Mouse (Mus musculus) hindbrain, embryonic 16.5 days (tissue): ENCODE measurements around the gene Canx. TPM values are rescaled to one million over a fixed set of nuclear protein-coding genes. Genes with fewer than 3 reads are reported as not detected.
"Not testable (repeated sequence)": the region's sequence is repeated elsewhere in the genome, so short reads cannot be mapped to it uniquely, and the experiment has no call there.

Source experiments
- ATAC-seq: fragments of 200-750 bp; cut with Nextera tagmentation; 2 replicates; pipeline ENCODE4 v1.8.0; 2017; ENCODE audit warnings: moderate TSS enrichment, moderate library complexity
- H3K27ac ChIP-seq: fragments of 300-500 bp; sonication (generic); 2 replicates; pipeline ENCODE4 v1.5.1; 2014; ENCODE audit warnings: low read depth, mild to moderate bottlenecking, control low read depth, low read length, moderate library complexity
- H3K27me3 ChIP-seq: fragments of 300-500 bp; sonication (generic); replicated peaks from 2 replicates; pipeline ENCODE4 v1.6.1; 2014; ENCODE audit warnings: low read length; ENCODE audit not compliant: control insufficient read depth, insufficient read depth
- H3K36me3 ChIP-seq: fragments of 300-500 bp; sonication (generic); 2 replicates; pipeline ENCODE4 v1.6.1; 2014; ENCODE audit warnings: mild to moderate bottlenecking, low read length, moderate library complexity, mixed read lengths; ENCODE audit not compliant: control insufficient read depth, insufficient read depth
- H3K4me1 ChIP-seq: fragments of 300-500 bp; sonication (generic); 2 replicates; pipeline ENCODE4 v1.6.1; 2014; ENCODE audit warnings: low read depth, low read length; ENCODE audit not compliant: control insufficient read depth, insufficient read depth
- H3K4me2 ChIP-seq: fragments of 300-500 bp; sonication (generic); 2 replicates; pipeline ENCODE4 v1.6.1; 2014; ENCODE audit warnings: mild to moderate bottlenecking, low read length, control low read depth, moderate library complexity
- H3K4me3 ChIP-seq: fragments of 300-500 bp; sonication (generic); 2 replicates; pipeline ENCODE4 v1.5.1; 2014; ENCODE audit warnings: mild to moderate bottlenecking, low read length, control low read depth, moderate library complexity
- H3K9ac ChIP-seq: fragments of 300-500 bp; sonication (generic); 2 replicates; pipeline ENCODE4 v1.6.1; 2014; ENCODE audit warnings: low read depth, mild to moderate bottlenecking, control low read depth, low read length, moderate library complexity
- H3K9me3 ChIP-seq: fragments of 300-500 bp; sonication (generic); 2 replicates; pipeline ENCODE4 v1.6.1; 2014; ENCODE audit warnings: mild to moderate bottlenecking, low read length, moderate library complexity; ENCODE audit not compliant: control insufficient read depth
- WGBS: fragments of 180-500 bp; shearing (Covaris S2); extraction: QIAGEN DNeasy Blood & Tissue Kit; methylation state at CpG from one replicate; pipeline ENCODE4 v1.1.7; 2014; 5-methylcytosine and 5-hydroxymethylcytosine counted together
- polyA plus RNA-seq: library from polyadenylated mRNA; unstranded; fragments of >200 nt; fragmentation: Nextera tagmentation; extraction: Ambion mirVana; gene quantifications from 2 replicates; pipeline ENCODE4 v1.2.1, GENCODE M21; 2015

The Canx gene
- polyA plus RNA-seq, 1 experiment from 2014 or later = 304 TPM

DNA sequence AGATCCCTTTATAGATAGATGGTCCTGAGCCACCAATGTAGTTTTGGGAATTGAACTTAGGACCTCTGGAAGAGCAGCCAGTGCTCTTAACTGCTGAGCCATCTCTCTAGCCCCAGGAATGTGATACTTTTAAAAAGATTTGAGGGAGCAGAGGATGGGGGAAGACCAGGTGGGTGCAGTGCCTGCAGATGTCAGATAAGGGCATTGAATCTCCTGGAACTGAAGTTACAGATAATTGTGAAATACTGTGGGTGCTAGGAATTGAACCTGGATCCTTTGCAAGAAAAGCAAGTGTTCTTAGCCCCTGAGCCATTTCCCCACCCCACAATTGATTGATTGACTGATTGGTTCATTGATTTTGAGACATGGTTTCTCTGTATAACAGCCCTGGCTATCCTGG, 39.8 kb upstream of the Canx start:
- no peak overlapping the region for H3K4me3 ChIP-seq
- H3K9me3 ChIP-seq = no peaks in the 10 kb centered on the region
- H3K4me2 ChIP-seq = no peak overlapping the region
- H3K9ac ChIP-seq = no peak overlapping the region
- H3K27ac ChIP-seq = no peak overlapping the region
- no peaks in the 10 kb centered on the region for H3K27me3 ChIP-seq
- no peaks in the 10 kb centered on the region for H3K36me3 ChIP-seq
- no peak for ATAC-seq
- H3K4me1 ChIP-seq = no peaks in the 10 kb centered on the region

GRCm38 (mm10) chr11:50364548-50364947, 39.1 kb upstream of the Canx start:
- H3K27ac ChIP-seq = no peak overlapping the region
- no peaks in the 10 kb centered on the region for H3K4me1 ChIP-seq
- H3K4me3 ChIP-seq = no peak overlapping the region
- no peak overlapping the region for H3K9ac ChIP-seq
- H3K4me2 ChIP-seq = no peak overlapping the region
- no peaks in the 10 kb centered on the region for H3K9me3 ChIP-seq
- WGBS = 11% methylated on average over 4 of the region's 4 CpGs
- no peaks in the 10 kb centered on the region for H3K36me3 ChIP-seq
- H3K27me3 ChIP-seq = no peaks in the 10 kb centered on the region
- ATAC-seq = peak; percentile 76

GRCm38 (mm10) chr11:50361282-50361681, 35.8 kb upstream of the Canx start:
- H3K27me3 ChIP-seq, H3K9me3 ChIP-seq, H3K9ac ChIP-seq, H3K36me3 ChIP-seq, H3K4me3 ChIP-seq, H3K4me2 ChIP-seq, H3K4me1 ChIP-seq, ATAC-seq, H3K27ac ChIP-seq: not testable (repeated sequence)
- 96% methylated on average over 1 of the region's 1 CpGs for WGBS

DNA sequence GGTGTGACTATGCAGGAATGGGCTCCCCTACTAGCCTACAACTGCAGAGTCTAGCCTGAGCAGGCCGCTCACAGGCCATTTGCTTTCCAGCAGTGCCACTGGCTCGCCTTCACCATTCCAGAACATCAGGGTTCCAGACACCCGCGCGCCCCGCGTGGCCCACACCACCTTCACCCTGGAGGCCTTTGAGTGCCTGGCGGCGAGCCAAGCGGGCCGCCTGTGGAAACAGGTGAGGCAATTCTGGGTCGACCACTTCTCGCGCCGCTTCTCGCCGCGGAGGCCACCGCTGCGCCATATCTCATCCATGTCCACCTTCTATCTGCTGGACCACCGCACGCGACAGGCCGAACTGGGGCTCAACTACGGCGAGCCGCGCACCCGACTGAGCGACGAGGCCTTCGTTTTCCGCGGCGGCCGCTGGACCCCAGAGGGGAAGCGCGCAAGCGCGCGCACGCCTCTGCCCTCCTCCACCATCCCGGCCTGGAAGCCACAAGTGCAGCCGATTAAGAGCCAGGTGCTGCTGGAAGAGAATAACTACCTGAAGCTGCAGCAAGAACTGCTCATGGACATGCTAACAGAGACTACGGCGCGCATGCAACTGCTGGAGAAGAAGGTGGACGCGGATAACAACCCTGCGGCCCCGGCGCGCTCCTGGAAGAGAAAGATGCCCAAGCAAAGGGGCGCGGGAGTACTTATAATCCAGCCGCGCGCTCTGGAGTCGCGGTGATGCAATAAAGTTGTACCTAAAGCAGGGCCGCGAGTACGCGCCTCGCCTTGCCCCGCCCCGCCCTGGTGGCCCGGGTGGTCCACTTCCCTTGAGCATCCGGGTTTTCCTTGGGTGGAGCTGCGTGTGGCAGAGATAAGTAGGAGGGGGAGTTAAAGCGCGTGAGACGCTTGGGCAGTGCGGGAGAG, 33.7 kb upstream of the Canx start:
- peak overlapping the region; percentile 51 for H3K4me3 ChIP-seq
- H3K9ac ChIP-seq = peak overlapping the region; percentile 84
- ATAC-seq = peak; percentile 83
- no peaks in the 10 kb centered on the region for H3K36me3 ChIP-seq
- 1% methylated on average over 70 of the region's 74 CpGs for WGBS
- no peaks in the 10 kb centered on the region for H3K27me3 ChIP-seq
- H3K4me1 ChIP-seq = peaks cover 3% of the 10 kb centered on the region; the same call in 1 of the 2 replicates
- peak overlapping the region; percentile 89 for H3K4me2 ChIP-seq
- H3K27ac ChIP-seq = peak overlapping the region; percentile 80
- no peaks in the 10 kb centered on the region for H3K9me3 ChIP-seq

- H3K27ac ChIP-seq = no peak overlapping the region
- WGBS = 61% methylated on average over 1 of the region's 1 CpGs
- ATAC-seq = no peak
- no peak overlapping the region for H3K4me3 ChIP-seq
- no peak overlapping the region for H3K4me2 ChIP-seq
- no peak overlapping the region for H3K9ac ChIP-seq
- no peaks in the 10 kb centered on the region for H3K36me3 ChIP-seq
- peaks cover 3% of the 10 kb centered on the region; the same call in 1 of the 2 replicates for H3K4me1 ChIP-seq
- H3K27me3 ChIP-seq = no peaks in the 10 kb centered on the region
- no peaks in the 10 kb centered on the region for H3K9me3 ChIP-seq
Observed at GRCm38 (mm10) chr11:50355395-50355794, 29.9 kb upstream of the Canx start.

DNA sequence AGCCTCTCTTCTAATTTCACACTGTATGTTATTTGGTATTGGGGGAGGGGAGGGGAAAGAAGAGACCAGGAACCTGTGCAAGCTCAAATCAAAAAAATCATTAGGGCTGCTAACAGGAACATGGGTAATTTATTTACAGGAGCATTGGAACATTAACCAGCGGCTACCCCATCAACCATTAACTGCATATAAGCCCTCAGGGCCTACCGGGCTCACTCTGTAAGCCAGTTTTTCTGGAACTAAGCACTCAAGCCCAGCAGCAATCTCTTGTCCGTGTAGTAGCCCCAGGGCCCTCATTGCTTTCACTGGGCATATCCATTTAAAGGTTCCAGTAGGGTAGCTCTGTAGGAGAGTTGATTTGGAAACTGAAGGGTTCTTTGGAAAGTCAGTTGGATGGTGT, 29.4 kb upstream of the Canx start:
- H3K9me3 ChIP-seq = no peaks in the 10 kb centered on the region
- no peaks in the 10 kb centered on the region for H3K27me3 ChIP-seq
- 63% methylated on average over 3 of the region's 3 CpGs for WGBS
- no peak overlapping the region for H3K4me2 ChIP-seq
- no peaks in the 10 kb centered on the region for H3K36me3 ChIP-seq
- H3K27ac ChIP-seq = no peak overlapping the region
- no peak overlapping the region for H3K4me3 ChIP-seq
- H3K4me1 ChIP-seq = peaks cover 3% of the 10 kb centered on the region; the same call in 1 of the 2 replicates
- ATAC-seq = no peak
- no peak overlapping the region for H3K9ac ChIP-seq

GRCm38 (mm10) chr11:50354162-50354561, 28.7 kb upstream of the Canx start, which contains the start of gene Cby3:
TSS of gene Cby3 (plus strand) at chr11:50354462.
- Histone ChIP-seq H3K27me3 (no peaks in the 10 kb centered on the region), H3K9me3 (no peaks in the 10 kb centered on the region), H3K4me3 (no peak within 1 kb of the TSS), H3K27ac (no peak within 1 kb of the TSS), H3K9ac (no peak within 1 kb of the TSS), H3K4me2 (no peak within 1 kb of the TSS), H3K4me1 (peaks cover 3% of the 10 kb centered on the region; the same call in 1 of the 2 replicates), H3K36me3 (no peaks in the 10 kb centered on the region)
- no peak for ATAC-seq

DNA sequence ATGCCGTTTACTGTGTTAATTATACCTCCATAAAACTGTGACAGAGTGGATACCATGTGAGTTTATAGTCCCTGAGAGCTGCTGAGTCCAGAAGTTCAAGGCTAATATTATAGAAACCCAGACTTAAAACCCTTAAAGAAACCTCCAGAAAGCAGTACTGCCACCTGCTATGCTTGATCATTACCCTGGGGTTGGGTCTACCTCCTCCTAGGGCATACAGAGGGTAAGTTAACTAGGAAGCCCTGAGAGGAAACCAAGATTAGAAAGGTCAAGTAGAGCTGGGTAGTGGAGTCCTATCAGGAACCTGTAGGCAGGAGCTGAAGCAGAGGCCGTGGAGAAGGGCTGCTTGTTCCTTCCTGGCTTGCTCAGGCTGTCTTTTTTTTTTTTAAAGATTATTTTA, 26.7 kb upstream of the Canx start:
- 86% methylated on average over 2 of the region's 2 CpGs for WGBS
- no peaks in the 10 kb centered on the region for H3K4me1 ChIP-seq
- no peaks in the 10 kb centered on the region for H3K36me3 ChIP-seq
- H3K9ac ChIP-seq = no peak overlapping the region
- no peak overlapping the region for H3K4me2 ChIP-seq
- ATAC-seq = no peak
- no peak overlapping the region for H3K27ac ChIP-seq
- H3K27me3 ChIP-seq = no peaks in the 10 kb centered on the region
- no peaks in the 10 kb centered on the region for H3K9me3 ChIP-seq
- no peak overlapping the region for H3K4me3 ChIP-seq

GRCm38 (mm10) chr11:50346256-50347032, 21.0 kb upstream of the Canx start:
- Histone ChIP-seq H3K4me1 (no peaks in the 10 kb centered on the region), H3K36me3 (no peaks in the 10 kb centered on the region), H3K9ac (no peak overlapping the region), H3K4me2 (no peak overlapping the region), H3K27ac (no peak overlapping the region), H3K27me3 (no peaks in the 10 kb centered on the region), H3K4me3 (no peak overlapping the region), H3K9me3 (no peaks in the 10 kb centered on the region)
- no peak for ATAC-seq
- WGBS = 90% methylated on average over 9 of the region's 9 CpGs
